Mouse (Mus musculus) CH12.LX (cell line): ENCODE measurements around the gene Gpr179. TPM values are rescaled to one million over a fixed set of nuclear protein-coding genes. Genes with fewer than 3 reads are reported as not detected.
A peak's percentile ranks its signal among the peaks of the same experiment; 100 is the strongest.

Experiments used
- DNase-seq: peaks from one replicate; pipeline ENCODE4 v3.0.0-alpha.2; 2013; ENCODE audit errors: extremely low read depth
- H3K27ac ChIP-seq: 2 replicates; pipeline ENCODE4 v1.5.1; 2012; ENCODE audit warnings: low read depth, mild to moderate bottlenecking, control low read depth, moderate library complexity; ENCODE audit not compliant: insufficient read depth
- H3K27me3 ChIP-seq: replicated peaks from 2 replicates; pipeline ENCODE3; 2012; ENCODE audit warnings: inconsistent platforms
- H3K36me3 ChIP-seq, 2 experiments: replicated peaks in 1 of 2; 2 replicates each; pipeline versions ENCODE3 to v1.6.1; 2012; ENCODE audit warnings: inconsistent platforms in 1 of 2, low read length in 1 of 2, mild to moderate bottlenecking in 1 of 2, mixed read lengths in 1 of 2, moderate library complexity in 1 of 2; ENCODE audit not compliant: control insufficient read depth in 1 of 2, insufficient read depth in 1 of 2
- H3K4me1 ChIP-seq, 2 experiments: 2 replicates each; pipeline ENCODE4 v1.6.1; 2012; ENCODE audit warnings: inconsistent platforms in 1 of 2, moderate library complexity in 1 of 2; ENCODE audit not compliant: insufficient read depth in 2 of 2, control insufficient read depth in 1 of 2
- H3K4me2 ChIP-seq: 2 replicates; pipeline ENCODE4 v1.6.1; 2012; ENCODE audit warnings: low read depth, mild to moderate bottlenecking, control low read depth; ENCODE audit not compliant: poor library complexity, insufficient read depth, severe bottlenecking
- H3K4me3 ChIP-seq, 3 experiments: fragments of 150-350 bp in 1 of 3; sonication (generic) in 1 of 3; replicated peaks in 1 of 3; 2 replicates each; pipeline versions ENCODE3 to v1.5.1; 2011 to 2012; ENCODE audit warnings: low read depth in 2 of 3, low read length in 2 of 3, mild to moderate bottlenecking in 2 of 3, moderate library complexity in 2 of 3, control low read depth in 1 of 3, improper control_type of control experiment in 1 of 3, inconsistent platforms in 1 of 3, mixed read lengths in 1 of 3; ENCODE audit not compliant: poor library complexity in 1 of 3
- H3K79me2 ChIP-seq: replicated peaks from 2 replicates; pipeline ENCODE4 v1.6.1; 2012; ENCODE audit warnings: mild to moderate bottlenecking, moderate library complexity; ENCODE audit not compliant: control insufficient read depth, poor library complexity, insufficient read depth, severe bottlenecking; ENCODE audit errors: extremely low read depth
- H3K9ac ChIP-seq: 2 replicates; pipeline ENCODE4 v1.6.1; 2012; ENCODE audit warnings: low read depth, mild to moderate bottlenecking, control low read depth, moderate library complexity; ENCODE audit not compliant: insufficient read depth
- H3K9me3 ChIP-seq: replicated peaks from 2 replicates; pipeline ENCODE3; 2012; ENCODE audit warnings: low read length, inconsistent platforms, mixed read lengths
- BHLHE40 ChIP-seq: IDR thresholded peaks from 2 replicates; pipeline ENCODE4 v1.6.1; 2011; ENCODE audit warnings: mild to moderate bottlenecking, low read depth, low read length, improper control_type of control experiment
- CHD1 ChIP-seq: IDR thresholded peaks from 2 replicates; pipeline ENCODE4 v1.6.1; 2012; ENCODE audit warnings: low read depth, low read length, improper control_type of control experiment, inconsistent platforms
- CHD2 ChIP-seq: IDR thresholded peaks from 2 replicates; pipeline ENCODE4 v1.6.1; 2011; ENCODE audit warnings: low read length, improper control_type of control experiment
- CTCF ChIP-seq, 2 experiments: IDR thresholded peaks in 1 of 2; conservative IDR thresholded peaks in 1 of 2; 2 replicates each; pipeline ENCODE4 v1.5.1; 2011 to 2012; ENCODE audit warnings: low read depth in 2 of 2, low read length in 2 of 2, improper control_type of control experiment in 1 of 2, inconsistent platforms in 1 of 2, mild to moderate bottlenecking in 1 of 2, moderate library complexity in 1 of 2
- E2F4 ChIP-seq: IDR thresholded peaks from 2 replicates; pipeline ENCODE4 v1.6.1; 2011; ENCODE audit warnings: low read depth, low read length, improper control_type of control experiment; ENCODE audit not compliant: insufficient replicate concordance
- ELF1 ChIP-seq: IDR thresholded peaks from 2 replicates; pipeline ENCODE4 v1.6.1; 2014; ENCODE audit warnings: low read depth, mild to moderate bottlenecking, inconsistent platforms, low read length, improper control_type of control experiment
- EP300 ChIP-seq: IDR thresholded peaks from 2 replicates; pipeline ENCODE4 v1.6.1; 2011; ENCODE audit warnings: low read length, improper control_type of control experiment
- ETS1 ChIP-seq: conservative IDR thresholded peaks from 2 replicates; pipeline ENCODE4 v1.6.1; 2012; ENCODE audit warnings: low read depth, mild to moderate bottlenecking, inconsistent platforms, low read length, improper control_type of control experiment, moderate library complexity
- GABPA ChIP-seq: IDR thresholded peaks from 2 replicates; pipeline ENCODE4 v1.6.1; 2012; ENCODE audit warnings: low read depth, low read length, improper control_type of control experiment, inconsistent platforms; ENCODE audit not compliant: insufficient replicate concordance
- HCFC1 ChIP-seq: IDR thresholded peaks from 2 replicates; pipeline ENCODE4 v1.6.1; 2012; ENCODE audit warnings: low read depth, mild to moderate bottlenecking, inconsistent platforms, low read length, improper control_type of control experiment
- IRF4 ChIP-seq: IDR thresholded peaks from 2 replicates; pipeline ENCODE4 v1.6.1; 2014; ENCODE audit warnings: low read depth, mild to moderate bottlenecking, inconsistent platforms, low read length, improper control_type of control experiment
- JUN ChIP-seq: IDR thresholded peaks from 2 replicates; pipeline ENCODE4 v1.6.1; 2011; ENCODE audit warnings: low read depth, mild to moderate bottlenecking, low read length, improper control_type of control experiment, moderate library complexity; ENCODE audit not compliant: insufficient read depth
- JUND ChIP-seq: conservative IDR thresholded peaks from 2 replicates; pipeline ENCODE4 v1.6.1; 2011; ENCODE audit warnings: low read depth, low read length, improper control_type of control experiment
- KAT2A ChIP-seq: IDR thresholded peaks from 2 replicates; pipeline ENCODE4 v1.6.1; 2012; ENCODE audit warnings: low read length, improper control_type of control experiment, inconsistent platforms; ENCODE audit not compliant: insufficient replicate concordance
- MAX ChIP-seq: IDR thresholded peaks from 2 replicates; pipeline ENCODE4 v1.6.1; 2011; ENCODE audit warnings: low read length, improper control_type of control experiment
- MAZ ChIP-seq: IDR thresholded peaks from 2 replicates; pipeline ENCODE4 v1.6.1; 2012; ENCODE audit warnings: low read depth, mild to moderate bottlenecking, inconsistent platforms, low read length, improper control_type of control experiment, moderate library complexity
- MEF2A ChIP-seq: IDR thresholded peaks from 2 replicates; pipeline ENCODE4 v1.6.1; 2014; ENCODE audit warnings: low read depth, mild to moderate bottlenecking, inconsistent platforms, low read length, improper control_type of control experiment, borderline replicate concordance
- MXI1 ChIP-seq: IDR thresholded peaks from 2 replicates; pipeline ENCODE4 v1.6.1; 2011; ENCODE audit warnings: mild to moderate bottlenecking, low read depth, low read length, improper control_type of control experiment
- MYC ChIP-seq: IDR thresholded peaks from 2 replicates; pipeline ENCODE4 v1.6.1; 2011; ENCODE audit warnings: low read depth, mild to moderate bottlenecking, improper control_type of control experiment, low read length
- NELFE ChIP-seq: IDR thresholded peaks from 2 replicates; pipeline ENCODE4 v1.6.1; 2011; ENCODE audit warnings: low read depth, low read length, improper control_type of control experiment
- PAX5 ChIP-seq: IDR thresholded peaks from 2 replicates; pipeline ENCODE4 v1.6.1; 2012; ENCODE audit warnings: low read length, inconsistent platforms, mixed read lengths
- POLR2A ChIP-seq: IDR thresholded peaks from 2 replicates; pipeline ENCODE4 v1.6.1; 2011; ENCODE audit warnings: low read depth, mild to moderate bottlenecking, improper control_type of control experiment, low read length
- POLR2AphosphoS2 ChIP-seq: IDR thresholded peaks from 2 replicates; pipeline ENCODE4 v1.6.1; 2011; ENCODE audit warnings: low read depth, low read length, improper control_type of control experiment
- RAD21 ChIP-seq: IDR thresholded peaks from 2 replicates; pipeline ENCODE4 v1.6.1; 2011; ENCODE audit warnings: low read depth, mild to moderate bottlenecking, low read length, improper control_type of control experiment, moderate library complexity
- RCOR1 ChIP-seq: conservative IDR thresholded peaks from 2 replicates; pipeline ENCODE4 v1.6.1; 2012; ENCODE audit warnings: low read depth, mild to moderate bottlenecking, inconsistent platforms, low read length, improper control_type of control experiment
- SIN3A ChIP-seq: IDR thresholded peaks from 2 replicates; pipeline ENCODE4 v1.6.1; 2012; ENCODE audit warnings: low read length, improper control_type of control experiment, inconsistent platforms
- SMC3 ChIP-seq: IDR thresholded peaks from 2 replicates; pipeline ENCODE4 v1.6.1; 2011; ENCODE audit warnings: low read depth, low read length, improper control_type of control experiment
- TBP ChIP-seq: conservative IDR thresholded peaks from 2 replicates; pipeline ENCODE4 v1.6.1; 2011; ENCODE audit warnings: low read depth, low read length, improper control_type of control experiment
- TCF12 ChIP-seq: IDR thresholded peaks from 2 replicates; pipeline ENCODE4 v1.6.1; 2014; ENCODE audit warnings: low read depth, mild to moderate bottlenecking, inconsistent platforms, low read length, improper control_type of control experiment
- UBTF ChIP-seq: IDR thresholded peaks from 2 replicates; pipeline ENCODE4 v1.6.1; 2012; ENCODE audit warnings: low read depth, mild to moderate bottlenecking, inconsistent platforms, low read length, improper control_type of control experiment, moderate library complexity
- USF1 ChIP-seq: IDR thresholded peaks from 2 replicates; pipeline ENCODE4 v1.6.1; 2014; ENCODE audit warnings: low read depth, mild to moderate bottlenecking, inconsistent platforms, low read length, improper control_type of control experiment
- USF2 ChIP-seq: conservative IDR thresholded peaks from 2 replicates; pipeline ENCODE4 v1.6.1; 2011; ENCODE audit warnings: low read depth, low read length, improper control_type of control experiment
- ZC3H11A ChIP-seq: IDR thresholded peaks from 2 replicates; pipeline ENCODE4 v1.6.1; 2012; ENCODE audit warnings: low read depth, mild to moderate bottlenecking, inconsistent platforms, low read length, improper control_type of control experiment
- ZKSCAN1 ChIP-seq: IDR thresholded peaks from 2 replicates; pipeline ENCODE4 v1.6.1; 2012; ENCODE audit warnings: low read depth, inconsistent platforms, low read length, improper control_type of control experiment, borderline replicate concordance
- ZNF384 ChIP-seq: IDR thresholded peaks from 2 replicates; pipeline ENCODE4 v1.6.1; 2012; ENCODE audit warnings: low read depth, low read length, improper control_type of control experiment, inconsistent platforms
- dilution Hi-C: fragments of 300-500 bp; cut with MboI; formaldehyde crosslinking; loops from 2 replicates; pipeline ENCODE4 v1.14.3; 2020; ENCODE audit warnings: low sequenced_read_pairs; ENCODE audit not compliant: extremely low pct_unique_long_range_greater_than_20kb, extremely low pct_ligation_motif_present
- in situ Hi-C: fragments of 300-500 bp; cut with MboI; formaldehyde crosslinking; loops from 3 replicates; pipeline ENCODE4 v1.14.3; 2019; ENCODE audit warnings: low sequenced_read_pairs, low pct_ligation_motif_present, low pct_unique_long_range_greater_than_20kb, mixed read lengths
- polyA plus RNA-seq: library from polyadenylated mRNA; unstranded; fragments of >175 nt; gene quantifications from 2 replicates; pipeline ENCODE4 v1.2.1, GENCODE M21; 2012; ENCODE audit warnings: low read depth; ENCODE audit not compliant: insufficient read length
- total RNA-seq, 2 experiments: library from RNA; depleted of rRNA; stranded (reverse); fragments of 300-350 nt in 1 of 2; fragments of >200 nt in 1 of 2; gene quantifications; 2 replicates each; pipeline ENCODE4 v1.2.3; 2012 to 2014

Gene Gpr179
- total and polyA plus RNA-seq, 3 experiments = 0.03 to 0.08 TPM; not detected in 1

DNA sequence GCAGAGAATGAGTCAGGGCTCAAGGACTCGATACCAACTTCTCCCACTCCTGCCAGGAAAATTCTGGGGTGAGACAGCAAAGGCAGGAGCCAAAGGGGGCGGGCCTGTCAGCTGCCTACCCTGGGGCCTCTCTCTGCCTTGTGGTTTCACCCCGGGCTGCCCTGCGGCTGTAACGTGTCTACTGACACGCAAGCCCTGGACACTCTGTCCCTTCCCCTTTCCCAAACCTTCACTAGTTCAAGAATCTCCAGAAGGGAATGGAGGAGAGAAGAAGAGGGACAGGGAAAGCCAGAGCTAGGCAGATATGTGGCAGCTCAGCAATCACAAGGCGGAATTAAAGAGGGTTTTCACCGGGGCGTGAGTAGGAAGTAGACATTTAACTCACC is 42.4 kb downstream of the Gpr179 start (continued):
- no peak for TF ChIP-seq SMC3
- TF ChIP-seq JUN = no peak
- no peak for TF ChIP-seq PAX5
- TF ChIP-seq HCFC1 = no peak
- peak; percentile 42; the same call in 1 of the 2 replicates for TF ChIP-seq ELF1
- no peak for TF ChIP-seq CHD1
- no peak for TF ChIP-seq ZC3H11A
- TF ChIP-seq RCOR1 = no peak
- no peak for TF ChIP-seq E2F4
- TF ChIP-seq, all 38 proteins: peak for 12

DNA sequence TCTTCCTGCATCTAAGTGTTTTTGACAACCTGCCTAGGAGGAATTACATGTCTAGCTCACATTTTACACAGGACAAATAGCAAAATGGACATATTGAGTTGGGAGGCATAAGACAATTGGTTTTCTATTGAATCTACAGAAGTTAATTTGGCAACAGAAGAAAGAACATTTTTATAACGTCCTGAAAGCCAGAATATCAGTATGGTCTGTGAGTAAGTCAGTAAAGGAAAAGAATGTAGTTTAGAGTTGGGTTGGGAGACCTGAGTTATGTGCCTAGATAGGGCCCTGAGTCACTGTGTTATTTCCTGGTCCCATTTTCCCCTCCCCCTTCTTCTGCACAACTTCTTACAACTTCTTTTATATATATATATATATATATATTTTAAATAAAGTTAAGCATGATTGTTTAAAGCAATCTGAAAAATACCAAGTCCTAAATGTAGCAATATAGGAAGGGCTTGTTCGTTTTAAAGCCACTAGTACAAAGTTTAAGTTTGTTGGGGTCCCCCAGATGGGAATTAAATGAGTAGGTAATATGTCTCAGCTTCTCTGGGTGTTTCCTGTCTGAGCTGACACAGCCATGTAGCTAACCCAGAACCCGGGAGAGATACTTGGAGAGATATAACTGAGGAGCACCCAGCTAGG is 42.9 kb downstream of the Gpr179 start:
- no peaks in the 10 kb centered on the region for H3K9me3 ChIP-seq
- peak; percentile 50 for DNase-seq
- in situ Hi-C loops = no loop called here
- H3K4me3 ChIP-seq = peak overlapping the region; percentile 68 to 78 (median 69)
- H3K36me3 ChIP-seq = no peaks in the 10 kb centered on the region
- peak overlapping the region; percentile 63 for H3K4me2 ChIP-seq
- no peaks in the 10 kb centered on the region for H3K27me3 ChIP-seq
- H3K4me1 ChIP-seq = peaks cover 0 to 17% of the 10 kb centered on the region in 2 experiments; a peak in 2 of 4 replicates
- peak overlapping the region; percentile 76; the same call in 1 of the 2 replicates for H3K27ac ChIP-seq
- H3K79me2 ChIP-seq = no peaks in the 10 kb centered on the region
- dilution Hi-C loops = no loop called here
- H3K9ac ChIP-seq = peak overlapping the region; percentile 88
- TF ChIP-seq NELFE (peak; percentile 26; the same call in 1 of the 2 replicates), POLR2A (no peak), KAT2A (no peak), GABPA (no peak), USF2 (no peak), UBTF (no peak), MAZ (0 out of 2 replicates have a peak, but pooled peaks have one; percentile 22), RCOR1 (peak; percentile 53; the same call in 1 of the 2 replicates), JUN (0 out of 2 replicates have a peak, but pooled peaks have one; percentile 4), MAX (no peak), MEF2A (no peak; the same call in 1 of the 2 replicates), ELF1 (peak; percentile 47; the same call in 1 of the 2 replicates), EP300 (peak; percentile 51), CHD2 (peak; percentile 58), ZKSCAN1 (no peak), RAD21 (no peak), ETS1 (0 out of 2 replicates have a peak, but pooled peaks have one; percentile 20), ZNF384 (no peak), MYC (no peak), POLR2AphosphoS2 (0 out of 2 replicates have a peak, but pooled peaks have one; percentile 1), ZC3H11A (no peak), IRF4 (no peak), SMC3 (no peak), SIN3A (peak; percentile 26), TCF12 (no peak), E2F4 (no peak), TBP (no peak), MXI1 (no peak), PAX5 (no peak), JUND (0 out of 2 replicates have a peak, but pooled peaks have one; percentile 38), USF1 (no peak), BHLHE40 (no peak), CTCF (conservative IDR thresholded peaks at IDR 0.05 in 1 of 2, IDR thresholded peaks at IDR 0.05 in 1 of 2; ENCODE audit: low read depth in 2 of 2, low read length in 2 of 2) (no peak)
